Mouse (Mus musculus): ENCODE results near the gene 0610040J01Rik. TPM values are rescaled to one million over a fixed set of nuclear protein-coding genes. Genes with fewer than 3 reads are reported as not detected.

The 0610040J01Rik gene
- total and polyA plus RNA-seq, 3 experiments, result 3.1 to 3.2 (median 3.1) TPM

- Histone ChIP-seq H3K27me3 (ENCODE audit: control insufficient read depth, insufficient read depth, low read length) (no peaks in the 10 kb centered on the region), H3K79me2 (replicated peaks; ENCODE audit: control insufficient read depth, insufficient read depth, low read length) (0 out of 2 replicates have a peak, but pooled peaks cover 1% of the 10 kb centered on the region), H3K4me1 (ENCODE audit: control insufficient read depth, insufficient read depth, low read length) (no peaks in the 10 kb centered on the region), H3K9ac (ENCODE audit: low read depth, low read length) (no peak overlapping the region), H3K4me3 (no peak overlapping the region), H3K27ac (no peak overlapping the region), H3K36me3 (ENCODE audit: control insufficient read depth, insufficient read depth, low read length) (no peaks in the 10 kb centered on the region)
- intact Hi-C loops (cut with DNase I), result no loop called here
- WGBS, result 80% methylated on average over 9 of the region's 9 CpGs
- DNase-seq, result no peak
- TF ChIP-seq POLR2A (IDR thresholded peaks at IDR 0.05; ENCODE audit: insufficient read depth, low read depth, low read length) (no peak), CTCF (IDR thresholded peaks at IDR 0.05) (no peak), EP300 (IDR thresholded peaks at IDR 0.05; ENCODE audit: insufficient read depth, low read depth, low read length) (no peak)
Measured at GRCm38 (mm10) chr5:63943291-63943690, 131.1 kb downstream of the 0610040J01Rik start.

GRCm38 (mm10) chr5:63947526-63947925, 135.4 kb downstream of the 0610040J01Rik start:
- no peaks in the 10 kb centered on the region for H3K27me3 ChIP-seq (ENCODE audit: control insufficient read depth, insufficient read depth, low read length)
- H3K9ac ChIP-seq (ENCODE audit: low read depth, low read length), result no peak overlapping the region
- no peaks in the 10 kb centered on the region for H3K36me3 ChIP-seq (ENCODE audit: control insufficient read depth, insufficient read depth, low read length)
- DNase-seq, result no peak
- peaks cover 12% of the 10 kb centered on the region for H3K4me1 ChIP-seq (ENCODE audit: control insufficient read depth, insufficient read depth, low read length)
- no peak for TF ChIP-seq EP300 (IDR thresholded peaks at IDR 0.05; ENCODE audit: insufficient read depth, low read depth, low read length)
- no peak for TF ChIP-seq CTCF (IDR thresholded peaks at IDR 0.05)
- no peak for TF ChIP-seq POLR2A (IDR thresholded peaks at IDR 0.05; ENCODE audit: insufficient read depth, low read depth, low read length)
- no peak overlapping the region for H3K27ac ChIP-seq
- no peaks in the 10 kb centered on the region; the same call in 1 of the 2 replicates for H3K79me2 ChIP-seq (replicated peaks; ENCODE audit: control insufficient read depth, insufficient read depth, low read length)
- intact Hi-C loops (cut with DNase I), result no loop called here
- 91% methylated on average over 8 of the region's 8 CpGs for WGBS
- no peak overlapping the region for H3K4me3 ChIP-seq

GRCm38 (mm10) chr5:63949195-63949594, 137.0 kb downstream of the 0610040J01Rik start:
- Histone ChIP-seq H3K36me3 (ENCODE audit: control insufficient read depth, insufficient read depth, low read length) (no peaks in the 10 kb centered on the region), H3K4me3 (no peak overlapping the region), H3K4me1 (ENCODE audit: control insufficient read depth, insufficient read depth, low read length) (peaks cover 14% of the 10 kb centered on the region), H3K79me2 (replicated peaks; ENCODE audit: control insufficient read depth, insufficient read depth, low read length) (no peaks in the 10 kb centered on the region; the same call in 1 of the 2 replicates), H3K27ac (no peak overlapping the region), H3K27me3 (ENCODE audit: control insufficient read depth, insufficient read depth, low read length) (no peaks in the 10 kb centered on the region), H3K9ac (ENCODE audit: low read depth, low read length) (no peak overlapping the region)
- no peak for DNase-seq
- TF ChIP-seq CTCF (IDR thresholded peaks at IDR 0.05) (no peak), EP300 (IDR thresholded peaks at IDR 0.05; ENCODE audit: insufficient read depth, low read depth, low read length) (no peak), POLR2A (IDR thresholded peaks at IDR 0.05; ENCODE audit: insufficient read depth, low read depth, low read length) (no peak)
- intact Hi-C loops (cut with DNase I), result no loop called here
- 28% methylated on average over 3 of the region's 3 CpGs for WGBS

Other genes with a start within 250 kb of the 0610040J01Rik start
- not detected for gene Nwd2, start 163.3 kb upstream of the 0610040J01Rik start, total RNA-seq (2021)
- not detected in 2 replicates for gene Nwd2, start 163.3 kb upstream of the 0610040J01Rik start, polyA plus RNA-seq (2012; rRNA removed)
- 10 to 100 TPM in 1 of 2 experiments, 1 to 10 TPM in 1; 9.3 to 10.4 TPM for gene Rell1, start 156.5 kb downstream of the 0610040J01Rik start, total RNA-seq (2021)
- gene Rell1, start 156.5 kb downstream of the 0610040J01Rik start, polyA plus RNA-seq (2012; rRNA removed), result 3.4 and 4.6 TPM in 2 replicates

Data from heart, adult 2 months (tissue).